Mouse (Mus musculus) heart, postnatal 25 days (tissue): ENCODE measurements around the gene Polr2f. TPM values are rescaled to one million over a fixed set of nuclear protein-coding genes. Genes with fewer than 3 reads are reported as not detected.

Source experiments
- DNase-seq: peaks from one replicate; pipeline ENCODE4 v3.0.0; 2022; ENCODE audit warnings: low spot score
- intact Hi-C: fragments of 180-260 bp; cut with DNase I; formaldehyde crosslinking; loops from one replicate; pipeline ENCODE4 v1.15.1; 2025
- total RNA-seq, 2 experiments: library from RNA; stranded (reverse); gene quantifications; 2 replicates each; pipeline ENCODE4 v1.2.3; 2021

Gene Polr2f
- 100 to 1,000 TPM; 132 TPM for total RNA-seq

DNA sequence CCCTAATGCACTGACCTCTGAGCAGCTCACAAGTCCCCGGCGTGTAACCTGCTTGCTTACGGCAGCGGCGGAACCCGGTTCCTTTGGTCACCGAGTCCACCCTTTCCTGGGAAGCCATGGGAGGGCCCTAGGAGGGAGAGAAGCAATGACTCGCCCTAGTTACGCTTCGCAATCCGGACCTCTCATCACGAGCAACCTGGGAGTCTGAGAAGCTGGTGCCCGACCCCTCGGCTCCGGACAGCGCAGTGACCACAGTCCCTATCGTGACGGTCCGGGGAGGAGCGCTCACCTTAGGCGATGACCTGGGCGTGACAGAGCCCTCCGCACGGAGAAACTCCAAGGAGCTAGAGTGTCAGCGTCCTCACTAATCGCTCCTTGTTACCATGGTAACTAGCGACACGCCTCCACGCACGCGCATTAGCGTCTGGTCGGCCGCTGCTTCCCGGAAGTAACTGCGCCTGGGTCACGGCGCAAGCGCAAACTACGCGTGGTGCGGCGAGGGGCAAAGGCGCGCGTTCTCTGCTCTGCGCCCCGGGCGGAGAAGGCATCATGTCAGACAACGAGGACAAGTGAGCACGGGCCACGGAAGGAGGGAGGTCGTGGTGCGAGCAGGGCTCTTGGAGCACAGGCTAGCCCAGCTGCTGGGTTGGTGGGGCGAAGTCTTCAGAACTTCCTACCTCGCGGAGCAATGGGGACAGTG, at the start of gene Polr2f, which contains the start of gene 1700088E04Rik:
Polr2f (plus strand) TSS at position 144 of the 700 bp plus-strand sequence.
1700088E04Rik (minus strand) TSS at position 388 of the 700 bp plus-strand sequence.
- intact Hi-C loops, result loop anchor here (2.0 kb wide), 1 partner anchor 104 kb away; no protein-coding TSS in a partner anchor

DNA sequence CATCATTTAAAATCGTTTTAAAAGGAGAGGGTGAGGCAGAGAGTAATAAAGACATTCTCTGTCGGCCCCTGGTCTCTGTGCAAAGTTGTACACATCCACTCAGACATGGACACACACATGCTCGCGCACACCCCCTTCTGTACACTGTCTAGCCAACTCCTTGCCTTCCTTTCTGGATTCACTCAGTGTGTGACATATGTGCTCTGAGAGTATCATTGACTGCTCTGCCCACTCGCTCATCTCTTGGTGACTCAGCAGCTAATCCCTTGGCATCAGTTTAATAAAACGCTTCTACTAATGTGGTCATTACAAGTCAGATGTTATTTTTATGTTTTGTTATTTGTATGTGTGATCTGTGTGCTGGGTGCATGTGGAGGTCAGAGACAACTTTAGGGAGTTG, 48.5 kb upstream of the Polr2f start:
- intact Hi-C loops, result no loop called here

More for the DNA sequence above, at the start of gene Polr2f, which contains the start of gene 1700088E04Rik:
- peak; percentile 86 for DNase-seq

DNA sequence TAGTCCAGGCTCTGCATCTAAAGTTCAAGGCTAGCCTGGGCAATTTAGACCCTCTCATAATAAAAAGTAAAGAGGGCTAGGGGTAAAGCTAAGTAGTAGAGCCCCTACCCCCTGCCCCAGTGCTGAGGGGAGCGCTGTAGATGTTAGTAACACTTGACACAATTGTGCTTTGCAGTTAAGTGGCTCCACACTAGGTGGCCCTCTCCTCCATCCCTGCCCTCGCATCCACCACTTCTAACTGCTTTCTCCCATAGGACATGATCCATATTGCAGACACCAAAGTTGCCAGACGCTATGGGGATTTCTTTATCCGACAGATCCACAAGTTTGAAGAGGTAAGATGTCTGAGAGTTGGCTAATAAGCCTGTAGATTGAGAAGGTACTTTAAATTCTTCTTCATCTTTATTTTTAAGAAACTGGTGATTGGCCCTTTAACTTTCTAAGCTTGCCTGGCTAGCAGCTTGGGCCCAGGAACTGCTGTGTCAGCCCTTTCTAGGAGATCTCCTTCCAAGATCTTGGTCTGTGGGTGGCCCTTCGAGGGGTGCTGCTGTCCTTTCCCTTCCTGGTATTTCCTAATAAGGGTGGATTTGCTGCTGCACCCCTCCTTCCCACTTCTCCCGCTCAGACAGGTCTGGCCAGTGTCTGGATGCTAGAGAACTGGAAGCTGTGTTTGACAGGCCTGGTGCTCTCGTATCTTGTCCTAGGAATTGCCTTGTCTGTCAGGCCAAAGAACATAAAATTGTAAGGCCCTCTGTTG, 47.5 kb upstream of the Polr2f start:
- intact Hi-C loops, result loop anchor here (1.0 kb wide), 1 partner anchor 55 kb away; no protein-coding TSS in a partner anchor
- no peak for DNase-seq

More for the DNA sequence above, 48.5 kb upstream of the Polr2f start:
- no peak for DNase-seq

DNA sequence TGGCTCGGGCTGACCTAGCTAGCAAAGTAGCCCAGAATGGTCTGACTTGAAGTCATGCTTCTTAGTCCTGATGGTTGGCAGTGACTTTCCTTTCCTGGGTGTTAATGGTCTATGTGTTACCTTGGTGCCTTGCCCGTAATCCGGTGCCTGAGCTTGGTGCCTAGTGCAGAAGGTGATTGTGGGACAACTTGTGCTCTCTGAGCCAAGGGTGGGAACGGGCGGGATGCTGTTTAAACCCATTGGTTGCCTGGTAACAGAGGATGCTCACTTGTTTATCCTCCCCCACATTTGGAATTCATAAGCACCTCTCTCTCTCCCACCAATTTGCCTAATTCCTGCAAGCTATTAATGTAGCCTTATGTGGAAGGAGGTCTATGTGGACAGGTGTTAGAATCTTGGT, 45.3 kb upstream of the Polr2f start:
- intact Hi-C loops, result no loop called here
- DNase-seq, result no peak

DNA sequence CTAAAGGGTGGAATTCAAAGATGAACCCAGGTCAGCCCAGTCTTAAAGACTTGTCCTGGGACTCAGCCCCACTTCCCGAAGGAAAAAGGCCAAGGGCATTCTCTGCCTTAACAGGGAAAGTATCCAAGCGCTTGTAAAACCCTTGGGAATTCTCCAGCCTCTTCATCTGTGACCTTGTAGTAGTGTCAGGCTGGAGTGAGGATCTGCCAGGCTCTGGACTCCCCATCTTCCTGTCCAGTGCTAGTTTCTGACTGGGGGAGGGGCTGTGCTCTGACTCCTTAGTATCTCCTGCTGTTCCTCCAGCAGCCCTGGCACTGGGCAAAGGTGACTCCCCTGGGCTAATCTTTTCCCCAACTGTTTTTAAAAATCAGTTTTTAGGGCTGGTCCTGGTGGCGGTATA, 44.3 kb upstream of the Polr2f start:
- intact Hi-C loops, result no loop called here
- DNase-seq, result no peak

DNA sequence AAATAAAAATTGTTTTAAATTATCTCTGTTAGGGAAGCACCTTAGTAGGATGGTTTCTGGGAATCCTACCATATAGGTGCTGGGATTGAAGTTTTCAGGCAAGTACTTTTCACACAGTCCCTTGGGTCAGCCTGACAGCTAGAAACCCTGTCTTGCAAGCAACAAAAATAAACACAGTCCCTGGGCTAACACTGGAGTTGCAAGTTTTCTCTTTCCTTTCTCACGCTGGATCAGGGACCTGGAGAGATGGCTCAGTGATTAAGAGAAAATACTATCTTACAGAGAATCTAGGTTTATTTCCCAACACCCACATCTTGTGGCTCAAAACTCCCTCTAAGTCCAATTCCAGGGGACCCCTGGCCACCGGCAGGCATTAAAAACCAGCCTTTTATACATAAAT, 43.7 kb upstream of the Polr2f start:
- DNase-seq, result no peak
- intact Hi-C loops, result no loop called here

DNA sequence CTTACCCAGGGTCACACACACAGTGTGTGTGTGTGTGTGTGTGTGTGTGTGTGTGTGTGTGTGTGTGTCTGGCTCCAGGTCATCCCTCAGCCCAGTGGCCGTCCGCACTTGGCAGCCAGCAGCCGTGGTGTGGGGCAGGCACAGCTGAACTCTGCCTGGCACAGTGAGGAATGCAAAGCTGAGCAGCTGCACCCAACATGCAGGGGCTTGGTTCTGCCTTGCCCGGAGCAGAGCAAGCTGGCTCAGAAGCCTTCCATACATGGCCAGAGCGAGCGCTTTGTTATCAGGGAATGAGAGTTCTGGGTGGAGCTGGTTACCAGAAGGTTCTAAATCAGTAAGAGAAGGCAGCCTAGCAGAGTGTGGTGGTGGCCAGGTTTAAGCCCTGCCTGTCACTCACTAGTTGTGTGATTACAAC, 43.2 kb upstream of the Polr2f start:
- peak; percentile 65 for DNase-seq
- intact Hi-C loops, result no loop called here

DNA sequence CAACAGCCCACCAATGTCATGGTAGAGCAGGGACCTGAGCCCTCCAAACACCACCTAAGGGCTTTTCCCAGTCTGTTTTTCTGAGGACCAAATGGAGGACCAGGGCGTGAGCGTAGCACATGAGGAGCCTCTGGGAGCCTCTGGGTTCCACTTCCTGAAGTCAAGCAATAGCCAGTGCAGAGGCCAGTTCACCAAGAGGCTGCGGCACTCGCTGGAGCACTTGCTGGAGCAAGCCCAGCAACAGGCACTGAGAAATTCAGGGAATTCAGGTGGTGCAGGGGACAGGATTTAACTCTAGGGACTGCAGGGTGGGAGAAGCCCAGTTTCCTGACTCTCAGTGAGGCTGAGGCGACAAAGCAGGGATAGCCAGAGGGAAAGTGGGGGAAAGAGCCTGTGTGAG, 42.6 kb upstream of the Polr2f start:
- intact Hi-C loops, result no loop called here
- no peak for DNase-seq

DNA sequence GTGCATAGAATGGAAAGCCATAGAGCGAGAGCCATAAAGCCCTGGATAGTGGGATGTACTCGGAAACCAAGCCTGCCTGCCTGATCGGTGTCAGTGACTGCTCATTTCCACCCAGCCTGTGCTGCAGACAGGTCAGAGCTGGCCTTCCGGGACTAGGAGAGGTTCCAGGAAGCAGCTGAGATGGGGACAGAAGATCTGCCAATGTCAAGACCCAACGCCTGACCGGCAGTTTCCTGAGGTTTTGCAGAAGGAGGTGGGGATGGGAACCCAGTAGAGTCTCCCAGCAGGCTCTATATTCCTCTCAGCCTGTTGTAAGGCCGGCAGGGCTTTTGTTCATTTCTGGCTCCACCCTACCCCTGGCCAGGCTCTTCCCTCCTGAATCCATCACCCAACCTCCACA, 41.9 kb upstream of the Polr2f start:
- intact Hi-C loops, result no loop called here
- DNase-seq, result peak; percentile 41

DNA sequence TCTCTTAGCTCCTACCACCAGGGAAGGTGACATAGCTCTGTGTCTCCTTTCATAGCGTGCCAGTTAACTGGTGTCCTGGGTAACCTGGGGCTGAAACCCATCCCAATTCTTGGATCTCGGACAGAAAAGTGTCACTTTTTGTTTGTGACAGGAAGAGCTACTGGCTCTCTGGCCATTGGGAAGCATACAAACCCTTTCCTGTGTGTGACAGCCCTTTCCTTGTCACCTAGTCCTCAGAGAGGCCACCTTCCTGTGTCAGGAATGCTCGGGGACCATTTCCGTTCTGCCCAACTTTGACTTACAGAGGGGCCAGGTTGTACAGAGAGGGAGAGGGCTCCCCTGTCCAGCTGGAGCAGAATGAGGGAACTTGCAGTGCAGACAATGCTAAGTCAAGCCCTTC, 41.4 kb upstream of the Polr2f start:
- intact Hi-C loops, result no loop called here
- no peak for DNase-seq

DNA sequence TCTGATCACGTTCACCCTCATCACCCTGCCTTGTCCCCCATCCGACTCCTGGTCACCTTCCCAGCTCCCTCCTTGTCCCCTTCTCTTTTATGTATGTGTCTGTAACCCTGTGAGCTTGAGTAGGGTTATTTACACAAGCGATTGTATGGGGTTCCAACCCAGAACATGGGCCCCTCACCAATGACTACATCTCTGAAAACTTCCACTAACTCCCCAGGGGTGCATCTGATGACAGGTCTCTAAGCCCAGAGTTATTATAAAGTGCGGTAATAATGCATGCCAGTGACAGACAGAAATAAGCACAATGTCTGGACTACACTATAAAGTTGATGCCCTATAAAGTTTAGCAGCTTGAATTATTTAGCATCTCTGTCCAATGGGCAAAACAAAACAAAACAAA, 40.4 kb upstream of the Polr2f start:
- DNase-seq, result no peak
- intact Hi-C loops, result no loop called here

DNA sequence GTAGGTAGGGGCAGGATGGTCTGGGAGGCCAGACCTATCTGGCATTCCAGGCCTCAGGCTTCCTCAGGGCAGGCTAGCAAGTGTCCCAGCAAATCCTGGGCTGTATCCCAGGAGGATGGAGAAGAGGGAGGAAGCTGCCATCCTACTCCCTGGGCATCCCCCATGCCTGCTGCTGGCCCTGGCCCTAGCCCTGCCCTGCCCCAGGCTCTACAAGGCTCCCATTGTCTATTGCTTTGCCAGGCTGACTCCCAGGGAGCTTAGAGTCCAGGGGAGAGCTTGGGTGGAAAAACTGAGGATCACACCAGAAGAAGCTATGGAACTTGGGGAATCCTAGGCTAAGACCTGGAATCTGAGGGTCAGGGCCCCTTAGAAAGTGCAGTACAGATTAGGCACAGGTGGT, 39.3 kb upstream of the Polr2f start:
- DNase-seq, result no peak
- intact Hi-C loops, result no loop called here

DNA sequence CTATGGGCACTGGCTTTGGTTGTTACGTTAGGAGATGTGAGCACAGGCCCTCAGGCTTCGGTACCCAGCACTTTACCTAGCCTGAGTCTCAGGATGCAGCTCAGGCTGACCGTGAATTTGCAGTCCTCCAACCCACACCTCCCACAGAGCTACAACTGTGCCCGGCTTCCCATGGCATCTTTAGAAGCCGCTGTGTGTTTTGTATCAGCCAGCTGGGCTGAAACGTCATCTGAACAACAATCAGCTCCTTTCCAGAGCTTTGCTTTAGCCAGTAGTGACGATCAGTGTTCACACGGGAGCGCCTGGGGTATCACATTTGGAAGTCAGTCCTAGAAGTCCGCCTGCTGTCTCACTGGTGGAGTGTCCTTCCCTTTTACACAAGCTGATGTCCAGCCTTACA, 37.5 kb upstream of the Polr2f start:
- no peak for DNase-seq
- intact Hi-C loops, result no loop called here

DNA sequence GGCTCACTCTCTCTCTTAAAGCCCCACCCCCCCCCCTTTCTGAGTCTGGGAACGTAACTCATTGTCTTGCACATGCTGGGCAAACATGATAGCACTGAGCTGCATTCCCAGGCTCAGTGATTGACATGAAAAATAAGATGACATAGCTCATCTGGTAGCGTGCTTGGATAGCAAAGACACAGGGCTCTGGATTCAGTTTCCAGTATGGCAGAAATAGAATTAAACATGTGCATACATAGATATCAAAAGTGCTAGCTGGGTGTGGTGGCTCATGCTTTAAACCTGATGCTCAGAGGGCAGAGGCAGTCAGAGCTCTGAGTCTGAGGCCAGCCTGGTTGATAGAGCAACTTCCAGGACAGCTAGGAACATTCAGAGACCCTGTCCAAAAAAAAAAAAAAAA, 35.0 kb upstream of the Polr2f start:
- intact Hi-C loops, result no loop called here
- DNase-seq, result no peak

DNA sequence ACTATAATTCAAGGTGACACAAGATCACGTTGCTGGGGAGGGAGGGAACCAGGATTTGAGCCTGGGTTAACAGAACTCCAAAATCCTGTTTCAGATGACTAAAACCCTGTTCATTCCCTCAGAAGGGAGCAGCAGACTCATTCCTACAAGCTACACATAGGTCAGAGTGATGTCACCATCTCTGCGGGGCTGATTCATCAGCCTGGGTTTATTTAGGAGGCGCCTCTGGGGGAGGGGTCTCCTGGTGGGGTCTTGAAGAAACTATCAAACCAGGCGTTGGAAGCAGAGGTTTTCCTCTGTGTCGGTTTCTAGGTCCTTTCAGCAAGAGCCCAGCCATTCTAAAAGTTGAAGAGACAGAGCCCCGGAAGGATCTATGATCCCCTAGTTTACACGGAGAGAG, 32.8 kb upstream of the Polr2f start:
- intact Hi-C loops, result no loop called here
- DNase-seq, result no peak

DNA sequence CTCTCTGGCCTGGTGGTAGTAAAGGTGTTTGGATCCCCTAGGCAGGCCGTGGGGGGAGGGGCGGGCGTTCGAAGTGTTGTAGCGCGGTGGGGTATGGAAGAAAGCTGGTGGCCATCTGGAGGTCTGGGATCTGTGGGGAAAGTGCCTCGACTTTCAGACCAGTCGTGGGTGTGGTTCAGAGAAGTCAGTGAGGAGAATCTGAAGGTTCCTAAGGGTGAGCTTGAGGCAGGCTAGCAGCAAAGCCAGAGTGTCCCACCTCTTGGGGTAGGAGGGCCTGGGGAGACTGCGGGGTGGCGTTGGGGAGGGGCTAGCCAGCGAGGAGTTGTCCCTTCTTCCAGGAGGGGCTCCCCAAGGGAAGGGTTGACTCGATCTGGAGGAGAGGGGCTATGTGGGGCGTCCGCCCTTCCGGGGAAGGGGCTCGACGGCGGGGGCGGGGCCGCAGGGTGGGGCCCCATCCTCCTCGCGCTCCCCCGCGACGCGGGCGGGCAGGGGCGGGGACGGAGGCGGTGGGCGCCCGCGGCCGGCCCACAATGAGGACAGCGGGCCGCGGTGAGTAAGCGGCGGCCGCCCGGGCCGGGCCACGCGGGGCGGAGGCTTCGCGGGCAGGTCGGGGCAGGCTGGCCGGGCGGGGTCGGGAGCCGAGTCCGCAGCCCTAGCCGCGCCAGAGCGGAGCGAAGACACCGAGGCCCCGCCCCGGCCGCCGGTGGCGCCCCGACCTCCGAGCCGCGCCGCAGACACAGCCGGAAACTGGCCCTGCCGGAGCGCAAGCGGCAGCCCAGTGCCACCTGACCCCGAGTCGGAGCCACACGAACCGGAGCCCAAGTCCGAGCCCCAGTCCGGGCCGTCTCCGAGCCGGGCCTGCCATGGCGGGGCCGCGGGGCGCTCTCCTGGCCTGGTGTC, 32.1 kb upstream of the Polr2f start, which contains the start of gene Micall1:
Micall1 (plus strand) TSS at position 478 of the 900 bp plus-strand sequence.
- intact Hi-C loops, result no loop called here
- DNase-seq, result peak; percentile 65

DNA sequence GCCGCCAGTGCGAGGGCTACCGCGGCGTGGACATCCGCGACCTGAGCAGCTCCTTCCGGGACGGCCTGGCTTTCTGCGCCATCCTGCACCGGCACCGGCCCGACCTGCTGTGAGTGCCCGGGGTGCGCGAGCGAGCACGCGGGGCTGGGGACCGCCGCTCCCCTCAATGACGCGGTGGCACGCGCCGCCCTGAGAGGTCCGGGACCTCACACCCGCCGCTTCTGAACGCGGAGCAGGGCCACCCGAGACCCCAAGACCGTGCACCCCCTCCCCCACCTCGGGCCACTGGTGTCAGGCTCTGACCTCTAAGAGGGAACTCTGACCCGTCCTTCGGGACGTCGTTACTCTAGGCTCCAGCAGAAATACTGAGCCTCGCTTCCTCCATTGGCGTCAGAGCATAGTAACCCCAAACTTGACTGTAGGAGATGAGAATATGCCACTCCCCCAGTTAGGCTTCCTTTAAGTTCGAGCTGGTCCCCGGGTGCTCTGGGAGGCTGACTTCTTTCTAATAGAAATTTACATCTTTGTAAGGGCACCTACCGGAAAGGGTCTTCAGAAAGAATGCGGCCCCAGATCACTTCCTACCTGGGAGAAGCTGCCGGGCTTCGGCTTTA, 31.4 kb upstream of the Polr2f start:
- DNase-seq, result no peak
- intact Hi-C loops, result no loop called here

DNA sequence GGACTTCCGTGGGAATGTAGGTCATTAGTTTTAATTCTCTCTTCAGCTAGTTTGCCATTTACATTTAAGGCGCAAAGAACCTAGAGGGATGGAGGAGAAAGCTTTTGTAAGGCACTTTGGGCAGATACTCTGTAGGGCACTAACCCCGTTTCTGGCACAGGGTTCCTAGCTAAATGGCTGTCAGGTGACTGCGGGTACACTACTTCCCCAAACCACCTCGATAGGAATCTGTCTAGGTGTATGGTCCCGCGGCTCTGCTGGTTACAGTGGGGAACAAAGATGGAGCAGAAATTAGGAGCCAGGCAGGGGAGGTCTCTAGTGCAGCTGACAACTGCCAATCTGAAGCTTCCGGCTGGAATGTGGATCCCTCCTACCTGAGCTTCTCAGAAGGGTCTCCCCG, 30.8 kb upstream of the Polr2f start:
- intact Hi-C loops, result loop anchor here (2.0 kb wide), 1 partner anchor 15 kb away; no protein-coding TSS in a partner anchor
- DNase-seq, result no peak

DNA sequence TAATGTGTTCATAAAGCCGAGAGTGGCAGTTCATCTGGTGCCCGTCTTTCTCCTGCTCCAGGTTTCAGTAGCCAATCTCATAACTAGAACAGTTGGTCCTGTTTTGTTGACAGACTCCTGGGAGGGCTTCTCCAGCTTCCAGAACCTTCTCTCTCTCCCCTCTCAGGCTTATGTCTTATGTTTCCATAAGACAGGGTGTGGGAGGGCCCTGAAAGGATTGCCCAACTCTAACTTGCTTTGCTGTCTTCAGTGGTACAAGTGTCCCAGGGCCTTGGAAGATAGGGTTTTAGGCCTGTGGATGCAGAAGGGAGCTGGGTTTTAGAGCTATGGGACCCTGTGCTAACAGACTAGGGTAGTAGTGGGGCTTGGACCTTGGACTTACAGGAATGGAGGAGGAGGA, 30.3 kb upstream of the Polr2f start:
- intact Hi-C loops, result loop anchor here (2.0 kb wide), 1 partner anchor 14 kb away; no protein-coding TSS in a partner anchor
- DNase-seq, result no peak

DNA sequence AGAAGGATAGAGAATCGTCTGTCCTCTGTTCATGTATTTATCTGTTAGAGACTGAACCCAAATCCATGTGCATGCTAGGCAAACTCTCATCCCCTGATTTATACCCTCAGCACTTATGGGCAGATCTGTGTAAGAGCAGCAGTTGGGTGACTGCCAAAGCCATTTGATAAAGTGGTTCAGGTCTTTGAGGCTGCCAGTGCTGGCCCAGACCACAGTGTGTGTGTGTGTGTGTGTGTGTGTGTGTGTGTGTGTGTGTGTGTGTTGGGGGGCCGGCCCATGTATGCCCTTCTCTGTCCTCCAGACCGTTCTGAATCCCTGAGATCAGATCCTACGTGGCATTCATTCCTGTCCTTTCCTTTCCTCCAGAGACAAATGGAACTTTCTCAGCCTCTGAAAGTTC, 29.0 kb upstream of the Polr2f start:
- DNase-seq, result no peak
- intact Hi-C loops, result loop anchor here (2.0 kb wide), 1 partner anchor 13 kb away; no protein-coding TSS in a partner anchor
